Mouse (Mus musculus): ENCODE measurements around the gene Usp21.

DNA sequence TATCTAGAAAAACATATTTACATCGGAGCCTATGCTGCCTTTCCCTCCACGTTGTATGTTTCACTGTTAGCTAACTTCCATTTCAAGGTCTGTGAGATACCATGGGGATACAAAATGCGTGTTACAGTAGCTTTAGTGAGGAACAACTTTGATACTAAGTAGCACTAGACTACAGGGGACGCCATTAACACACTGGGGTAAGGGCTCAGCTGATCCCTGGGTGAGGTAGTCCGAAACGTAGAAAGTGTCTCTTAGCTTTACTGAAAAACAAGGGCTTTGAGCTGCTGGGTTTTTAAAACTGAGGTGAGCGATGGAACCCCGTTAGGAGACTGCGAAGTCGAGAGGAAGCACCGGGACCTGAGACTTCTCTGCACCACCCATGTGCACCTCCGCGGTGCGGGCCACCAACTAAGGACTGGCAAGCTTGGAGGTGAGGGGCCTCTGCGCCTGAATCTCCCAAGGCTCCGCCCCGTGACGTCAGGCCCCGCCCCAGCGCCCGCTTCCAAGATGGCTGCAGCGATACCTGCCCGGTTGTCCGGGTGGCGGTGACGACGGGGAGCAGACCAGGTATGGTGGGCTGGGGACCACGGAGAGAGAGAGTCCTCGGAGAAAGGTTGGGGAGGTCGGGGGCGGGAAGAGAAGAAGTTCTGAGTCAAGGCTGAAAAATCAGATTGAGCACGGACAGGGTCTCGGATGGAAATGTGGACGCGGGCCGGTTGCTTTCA, 17.8 kb downstream of the Usp21 start, which contains the start of gene B4galt3:
- TF ChIP-seq CTCF (conservative IDR thresholded peaks at IDR 0.05; ENCODE audit: low read length) (no peak), POU5F1 (IDR thresholded peaks at IDR 0.05; ENCODE audit: borderline replicate concordance, low read length) (no peak), NANOG (IDR thresholded peaks at IDR 0.05; ENCODE audit: borderline replicate concordance, low read length) (no peak)

Data from E14TG2a.4 (cell line).